Mouse (Mus musculus) kidney, embryonic 15.5 days (tissue): ENCODE results near the gene Lrrc8c. TPM values are rescaled to one million over a fixed set of nuclear protein-coding genes. Genes with fewer than 3 reads are reported as not detected.
"Not testable (repeated sequence)": the region's sequence is repeated elsewhere in the genome, so short reads cannot be mapped to it uniquely, and the experiment has no call there.

Experiments
- ATAC-seq: fragments of 200-750 bp; cut with Nextera tagmentation; replicated peaks from 2 replicates; pipeline ENCODE4 v1.8.0; 2017; ENCODE audit warnings: moderate TSS enrichment; ENCODE audit not compliant: low FRiP score
- H3K27ac ChIP-seq: fragments of 300-500 bp; sonication (generic); 2 replicates; pipeline ENCODE4 v1.5.1; 2015; ENCODE audit warnings: mild to moderate bottlenecking, inconsistent platforms
- H3K27me3 ChIP-seq: fragments of 300-500 bp; sonication (generic); 2 replicates; pipeline ENCODE4 v1.6.1; 2015; ENCODE audit warnings: inconsistent platforms
- H3K36me3 ChIP-seq: fragments of 300-500 bp; sonication (generic); 2 replicates; pipeline ENCODE4 v1.6.1; 2015; ENCODE audit warnings: inconsistent platforms
- H3K4me1 ChIP-seq: fragments of 300-500 bp; sonication (generic); 2 replicates; pipeline ENCODE4 v1.6.1; 2015; ENCODE audit warnings: inconsistent platforms
- H3K4me2 ChIP-seq: fragments of 300-500 bp; sonication (generic); 2 replicates; pipeline ENCODE4 v1.6.1; 2015; ENCODE audit warnings: moderate library complexity, mild to moderate bottlenecking, inconsistent platforms
- H3K4me3 ChIP-seq: fragments of 300-500 bp; sonication (generic); replicated peaks from 2 replicates; pipeline ENCODE4 v1.5.1; 2015; ENCODE audit warnings: mild to moderate bottlenecking, inconsistent platforms
- H3K9ac ChIP-seq: fragments of 300-500 bp; sonication (generic); 2 replicates; pipeline ENCODE4 v1.6.1; 2015; ENCODE audit warnings: mild to moderate bottlenecking, inconsistent platforms
- H3K9me3 ChIP-seq: fragments of 300-500 bp; sonication (generic); replicated peaks from 2 replicates; pipeline ENCODE4 v1.6.1; 2016; ENCODE audit warnings: inconsistent platforms
- WGBS: fragments of 180-500 bp; shearing (Covaris S2); methylation state at CpG from one replicate; pipeline ENCODE4 v1.1.7; 2015; ENCODE audit warnings: mixed read lengths; 5-methylcytosine and 5-hydroxymethylcytosine counted together
- polyA plus RNA-seq: library from polyadenylated mRNA; unstranded; fragments of >200 nt; fragmentation: Nextera tagmentation; extraction: Ambion mirVana; gene quantifications from 2 replicates; pipeline ENCODE4 v1.2.1, GENCODE M21; 2015

Gene Lrrc8c
- polyA plus RNA-seq, 1 experiment from 2014 or later, result 18.4 TPM

DNA sequence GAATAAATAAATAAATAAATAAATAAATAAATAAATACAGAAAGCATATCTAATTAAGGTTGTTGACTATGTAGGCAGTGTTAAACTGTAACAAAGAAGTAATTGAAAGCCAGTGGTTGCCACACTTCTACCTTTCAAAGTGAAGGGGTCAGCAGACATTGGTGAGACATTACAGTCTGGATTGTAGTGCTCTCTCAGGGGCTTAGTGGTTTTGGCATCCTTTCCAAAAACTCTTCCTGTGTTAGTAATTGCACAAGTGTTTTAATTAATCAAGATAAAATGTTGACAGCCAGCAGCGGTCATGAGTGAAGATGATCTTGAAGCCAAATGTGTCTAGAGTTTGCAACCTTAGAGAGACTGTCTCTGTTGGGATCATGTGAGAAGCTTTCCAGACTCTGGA, 110.8 kb downstream of the Lrrc8c start:
- Histone ChIP-seq H3K4me1 (peaks cover 3% of the 10 kb centered on the region; the same call in 1 of the 2 replicates), H3K9me3 (no peaks in the 10 kb centered on the region), H3K4me2 (no peak overlapping the region), H3K27ac (no peak overlapping the region), H3K27me3 (no peaks in the 10 kb centered on the region), H3K4me3 (no peak overlapping the region), H3K9ac (no peak overlapping the region), H3K36me3 (no peaks in the 10 kb centered on the region)
- ATAC-seq, result no peak
- 86% methylated on average over 1 of the region's 1 CpGs for WGBS

DNA sequence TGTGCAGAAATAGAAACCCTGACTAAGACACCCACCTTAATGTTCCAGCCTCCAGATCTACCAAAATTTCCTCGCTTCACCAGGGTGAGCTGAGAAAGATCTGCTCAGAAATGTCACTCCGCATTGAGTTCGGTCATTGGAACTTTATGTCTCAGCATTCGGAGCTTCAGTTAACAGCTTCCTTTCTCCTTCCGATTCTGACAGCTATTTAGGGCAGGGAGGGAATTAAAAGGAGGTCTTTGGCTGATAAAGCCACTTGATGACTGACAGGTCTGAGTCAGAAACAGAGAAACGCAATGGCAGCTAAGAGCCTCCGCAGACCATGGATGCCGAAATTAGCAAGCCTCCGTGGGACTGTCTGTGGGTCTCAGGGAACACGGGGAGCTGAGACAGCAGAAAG, 112.9 kb downstream of the Lrrc8c start:
- H3K4me2 ChIP-seq, result no peak overlapping the region
- no peak for ATAC-seq
- H3K4me3 ChIP-seq, result no peak overlapping the region
- WGBS, result 84% methylated on average over 10 of the region's 10 CpGs
- no peak overlapping the region for H3K27ac ChIP-seq
- no peaks in the 10 kb centered on the region for H3K9me3 ChIP-seq
- H3K9ac ChIP-seq, result no peak overlapping the region
- H3K36me3 ChIP-seq, result no peaks in the 10 kb centered on the region
- no peaks in the 10 kb centered on the region for H3K4me1 ChIP-seq
- H3K27me3 ChIP-seq, result no peaks in the 10 kb centered on the region

DNA sequence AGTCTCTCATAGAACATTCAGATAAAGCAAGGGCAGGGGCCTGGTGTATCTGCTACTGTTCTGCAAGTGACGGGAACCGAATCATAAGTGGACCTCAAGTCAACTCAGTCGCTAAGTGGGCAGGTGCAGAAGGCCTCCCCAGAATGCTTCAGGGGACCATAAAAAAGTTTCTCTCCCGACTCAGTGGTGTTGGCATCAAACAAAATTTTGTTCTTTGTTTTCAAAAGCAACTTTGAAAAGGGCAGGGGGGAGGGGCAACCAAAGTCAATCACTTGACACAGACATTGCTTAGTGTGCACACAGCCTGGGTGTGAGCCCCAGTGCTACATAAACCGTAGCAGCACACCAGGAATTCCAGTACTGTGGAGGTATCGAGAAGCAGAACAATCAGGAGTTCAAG, 116.4 kb downstream of the Lrrc8c start:
- Histone ChIP-seq H3K27me3 (no peaks in the 10 kb centered on the region), H3K4me1 (no peaks in the 10 kb centered on the region), H3K9me3 (no peaks in the 10 kb centered on the region), H3K36me3 (no peaks in the 10 kb centered on the region), H3K4me3 (no peak overlapping the region), H3K4me2 (no peak overlapping the region), H3K27ac (no peak overlapping the region), H3K9ac (no peak overlapping the region)
- no peak for ATAC-seq
- WGBS, result 68% methylated on average over 6 of the region's 6 CpGs

DNA sequence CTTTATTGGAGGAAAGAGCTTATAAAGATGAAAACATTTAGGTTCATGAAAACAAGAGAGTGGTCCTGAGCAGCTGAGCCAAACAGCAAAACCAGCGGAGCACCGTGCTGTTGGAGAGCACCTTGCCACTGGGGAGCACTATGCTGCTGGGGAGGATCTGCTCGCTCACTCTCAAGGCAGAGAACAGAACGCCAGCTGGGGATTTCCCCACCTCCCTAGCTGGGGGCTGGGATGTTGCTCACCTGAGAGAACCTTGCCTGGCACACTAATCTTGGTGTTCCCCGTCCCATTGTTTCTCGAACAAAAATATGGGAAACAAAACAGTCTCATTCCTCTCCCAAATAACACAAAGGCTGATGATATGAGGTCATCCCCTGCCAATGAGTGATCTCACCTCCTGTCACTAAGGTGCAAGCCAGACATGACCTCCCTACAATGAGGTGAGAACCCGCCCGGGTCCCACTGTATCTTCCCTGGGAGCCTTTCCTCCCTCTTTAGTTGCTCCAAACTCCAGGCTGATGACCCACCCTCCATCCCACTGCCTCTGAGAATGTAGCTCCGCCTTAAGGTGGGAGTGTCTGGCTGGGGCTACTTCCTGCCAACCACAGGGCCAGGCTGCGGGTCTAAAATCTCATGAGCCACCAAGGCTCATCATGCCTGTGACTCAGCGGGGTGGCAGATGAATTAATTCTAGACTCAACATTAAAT, 117.5 kb downstream of the Lrrc8c start:
- Histone ChIP-seq H3K4me3 (no peak overlapping the region), H3K9ac (no peak overlapping the region), H3K9me3 (no peaks in the 10 kb centered on the region), H3K4me1 (no peaks in the 10 kb centered on the region), H3K27me3 (no peaks in the 10 kb centered on the region), H3K36me3 (no peaks in the 10 kb centered on the region), H3K4me2 (no peak overlapping the region), H3K27ac (no peak overlapping the region)
- no peak for ATAC-seq
- 79% methylated on average over 11 of the region's 11 CpGs for WGBS

- H3K36me3 ChIP-seq, H3K4me3 ChIP-seq, H3K27ac ChIP-seq, H3K4me1 ChIP-seq, H3K4me2 ChIP-seq, H3K9ac ChIP-seq, H3K9me3 ChIP-seq, H3K27me3 ChIP-seq, ATAC-seq: not testable (repeated sequence)
- WGBS, result 93% methylated on average over 2 of the region's 2 CpGs
Measured at GRCm38 (mm10) chr5:105638266-105638665, 119.1 kb downstream of the Lrrc8c start.

GRCm38 (mm10) chr5:105638916-105639315, 119.7 kb downstream of the Lrrc8c start:
- 80% methylated on average over 6 of the region's 6 CpGs for WGBS
- Histone ChIP-seq H3K9ac (no peak overlapping the region), H3K9me3 (no peaks in the 10 kb centered on the region), H3K4me2 (no peak overlapping the region), H3K4me3 (no peak overlapping the region), H3K4me1 (0 out of 2 replicates have a peak, but pooled peaks cover 5% of the 10 kb centered on the region), H3K36me3 (no peaks in the 10 kb centered on the region), H3K27me3 (no peaks in the 10 kb centered on the region), H3K27ac (no peak overlapping the region)
- no peak for ATAC-seq

DNA sequence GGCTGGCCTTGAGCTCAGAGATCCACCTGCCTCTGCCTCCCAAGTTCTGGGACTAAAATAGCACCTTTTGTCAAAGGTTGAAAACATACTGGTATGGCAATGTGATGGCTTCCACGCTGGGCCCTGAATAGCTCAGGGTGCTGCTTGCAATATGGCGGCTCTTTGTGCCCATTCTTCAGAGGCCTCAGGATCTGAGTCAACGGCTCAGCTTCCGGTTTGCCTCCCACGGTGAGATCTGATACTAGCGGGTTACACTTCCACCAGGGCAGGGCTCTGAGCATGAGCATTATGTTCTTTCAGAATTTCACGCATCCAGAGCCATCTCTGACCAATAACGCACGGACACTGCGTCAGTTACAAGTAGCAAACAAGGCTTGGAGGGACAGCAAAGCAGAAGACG, 120.2 kb downstream of the Lrrc8c start:
- Histone ChIP-seq H3K4me1 (0 out of 2 replicates have a peak, but pooled peaks cover 5% of the 10 kb centered on the region), H3K27me3 (no peaks in the 10 kb centered on the region), H3K27ac (no peak overlapping the region), H3K9ac (no peak overlapping the region), H3K36me3 (no peaks in the 10 kb centered on the region), H3K4me2 (no peak overlapping the region), H3K9me3 (no peaks in the 10 kb centered on the region), H3K4me3 (no peak overlapping the region)
- ATAC-seq, result no peak
- WGBS, result 91% methylated on average over 11 of the region's 11 CpGs

GRCm38 (mm10) chr5:105642517-105642916, 123.3 kb downstream of the Lrrc8c start:
- Histone ChIP-seq H3K4me3 (no peak overlapping the region), H3K4me2 (no peak overlapping the region), H3K4me1 (0 out of 2 replicates have a peak, but pooled peaks cover 5% of the 10 kb centered on the region), H3K27me3 (no peaks in the 10 kb centered on the region), H3K9me3 (no peaks in the 10 kb centered on the region), H3K27ac (no peak overlapping the region), H3K9ac (no peak overlapping the region), H3K36me3 (no peaks in the 10 kb centered on the region)
- 76% methylated on average over 5 of the region's 5 CpGs for WGBS
- no peak for ATAC-seq

GRCm38 (mm10) chr5:105643276-105643675, 124.1 kb downstream of the Lrrc8c start:
- 67% methylated on average over 8 of the region's 8 CpGs for WGBS

GRCm38 (mm10) chr5:105644195-105644594, 125.0 kb downstream of the Lrrc8c start:
- H3K27ac ChIP-seq, result no peak overlapping the region
- ATAC-seq, result no peak
- no peaks in the 10 kb centered on the region for H3K36me3 ChIP-seq
- H3K9ac ChIP-seq, result no peak overlapping the region
- H3K9me3 ChIP-seq, result no peaks in the 10 kb centered on the region
- H3K4me1 ChIP-seq, result 0 out of 2 replicates have a peak, but pooled peaks cover 5% of the 10 kb centered on the region
- H3K4me2 ChIP-seq, result no peak overlapping the region
- H3K27me3 ChIP-seq, result no peaks in the 10 kb centered on the region
- 86% methylated on average over 6 of the region's 6 CpGs for WGBS
- H3K4me3 ChIP-seq, result no peak overlapping the region

More at GRCm38 (mm10) chr5:105643276-105643675, 124.1 kb downstream of the Lrrc8c start:
- H3K27ac ChIP-seq, result no peak overlapping the region
- no peaks in the 10 kb centered on the region for H3K27me3 ChIP-seq
- H3K4me3 ChIP-seq, result no peak overlapping the region
- no peaks in the 10 kb centered on the region for H3K9me3 ChIP-seq
- no peak overlapping the region for H3K9ac ChIP-seq
- no peak overlapping the region for H3K4me2 ChIP-seq
- no peak for ATAC-seq
- H3K4me1 ChIP-seq, result 0 out of 2 replicates have a peak, but pooled peaks cover 5% of the 10 kb centered on the region
- H3K36me3 ChIP-seq, result no peaks in the 10 kb centered on the region

GRCm38 (mm10) chr5:105647094-105647493, 127.9 kb downstream of the Lrrc8c start:
- H3K27me3 ChIP-seq, result no peaks in the 10 kb centered on the region
- no peak overlapping the region for H3K4me2 ChIP-seq
- 87% methylated on average over 7 of the region's 7 CpGs for WGBS
- peaks cover 13% of the 10 kb centered on the region; the same call in 1 of the 2 replicates for H3K4me1 ChIP-seq
- H3K27ac ChIP-seq, result no peak overlapping the region
- H3K9ac ChIP-seq, result no peak overlapping the region
- ATAC-seq, result no peak
- H3K9me3 ChIP-seq, result no peaks in the 10 kb centered on the region
- no peak overlapping the region for H3K4me3 ChIP-seq
- no peaks in the 10 kb centered on the region for H3K36me3 ChIP-seq

GRCm38 (mm10) chr5:105648648-105649287, 129.6 kb downstream of the Lrrc8c start:
- Histone ChIP-seq H3K36me3 (no peaks in the 10 kb centered on the region), H3K9me3 (no peaks in the 10 kb centered on the region), H3K27me3 (peaks cover 1% of the 10 kb centered on the region; the same call in 1 of the 2 replicates), H3K4me1 (peaks cover 9% of the 10 kb centered on the region; the same call in 1 of the 2 replicates), H3K4me2 (no peak overlapping the region), H3K4me3 (no peak overlapping the region), H3K27ac (peak overlapping the region; percentile 70), H3K9ac (no peak overlapping the region)
- 50% methylated on average over 7 of the region's 7 CpGs for WGBS
- ATAC-seq, result peak; percentile 38
